Mouse (Mus musculus) MEL (cell line): ENCODE data around the gene Ttll8. TPM values are rescaled to one million over a fixed set of nuclear protein-coding genes. Genes with fewer than 3 reads are reported as not detected.

Source experiments
- DNase-seq: peaks from one replicate; pipeline ENCODE4 v3.0.0; 2011; ENCODE audit warnings: low read depth, low spot score
- H3K27ac ChIP-seq: 2 replicates; pipeline ENCODE4 v1.5.1; 2012; ENCODE audit warnings: low read depth, mild to moderate bottlenecking, control low read depth, low read length, moderate library complexity; ENCODE audit not compliant: control insufficient read depth
- H3K27me3 ChIP-seq, 2 experiments: fragments of 150-350 bp in 1 of 2; sonication (generic) in 1 of 2; 2 replicates each; pipeline ENCODE4 v1.6.1; 2012; ENCODE audit warnings: low read length in 2 of 2, mild to moderate bottlenecking in 2 of 2, improper control_type of control experiment in 1 of 2, moderate library complexity in 1 of 2; ENCODE audit not compliant: insufficient read depth in 2 of 2, control insufficient read depth in 1 of 2
- H3K36me3 ChIP-seq, 2 experiments: 2 replicates each; pipeline ENCODE4 v1.6.1; 2012 to 2014; ENCODE audit warnings: low read length in 2 of 2, improper control_type of control experiment in 1 of 2, inconsistent platforms in 1 of 2, mild to moderate bottlenecking in 1 of 2; ENCODE audit not compliant: insufficient read depth in 2 of 2, control insufficient read depth in 1 of 2
- H3K4me1 ChIP-seq, 2 experiments: fragments of 150-350 bp in 1 of 2; sonication (generic) in 1 of 2; 2 replicates each; pipeline ENCODE4 v1.6.1; 2012; ENCODE audit warnings: low read length in 2 of 2, improper control_type of control experiment in 1 of 2, mild to moderate bottlenecking in 1 of 2; ENCODE audit not compliant: insufficient read depth in 2 of 2, control insufficient read depth in 1 of 2
- H3K4me3 ChIP-seq, 2 experiments: fragments of 150-350 bp in 1 of 2; sonication (generic) in 1 of 2; 2 replicates each; pipeline ENCODE4 v1.5.1; 2012; ENCODE audit warnings: low read depth in 2 of 2, low read length in 2 of 2, mild to moderate bottlenecking in 2 of 2, moderate library complexity in 2 of 2, control low read depth in 1 of 2, improper control_type of control experiment in 1 of 2; ENCODE audit not compliant: control insufficient read depth in 1 of 2, insufficient read depth in 1 of 2
- H3K79me2 ChIP-seq: 2 replicates; pipeline ENCODE4 v1.6.1; 2012; ENCODE audit warnings: mild to moderate bottlenecking, low read length, moderate library complexity; ENCODE audit not compliant: control insufficient read depth, poor library complexity, insufficient read depth
- H3K9ac ChIP-seq: 2 replicates; pipeline ENCODE4 v1.6.1; 2012; ENCODE audit warnings: low read depth, mild to moderate bottlenecking, control low read depth, low read length, moderate library complexity; ENCODE audit not compliant: control insufficient read depth, poor library complexity, severe bottlenecking
- H3K9me3 ChIP-seq: fragments of 150-350 bp; sonication (generic); replicated peaks from 2 replicates; pipeline ENCODE4 v1.6.1; 2012; ENCODE audit warnings: mild to moderate bottlenecking, low read length, improper control_type of control experiment, moderate library complexity; ENCODE audit not compliant: insufficient read depth
- CHD1 ChIP-seq: IDR thresholded peaks from 2 replicates; pipeline ENCODE4 v1.6.1; 2012; ENCODE audit warnings: low read depth, mild to moderate bottlenecking, inconsistent platforms, low read length, improper control_type of control experiment
- CHD2 ChIP-seq: IDR thresholded peaks from 2 replicates; pipeline ENCODE4 v1.6.1; 2011; ENCODE audit warnings: low read length, improper control_type of control experiment
- EP300 ChIP-seq, 2 experiments: IDR thresholded peaks; 2 replicates each; pipeline ENCODE4 v1.6.1; 2011; ENCODE audit warnings: improper control_type of control experiment in 2 of 2, low read length in 2 of 2, low read depth in 1 of 2, mild to moderate bottlenecking in 1 of 2
- ETS1 ChIP-seq: IDR thresholded peaks from 2 replicates; pipeline ENCODE4 v1.6.1; 2012; ENCODE audit warnings: low read depth, mild to moderate bottlenecking, inconsistent platforms, low read length, improper control_type of control experiment, moderate library complexity
- HCFC1 ChIP-seq: IDR thresholded peaks from 2 replicates; pipeline ENCODE4 v1.6.1; 2012; ENCODE audit warnings: low read depth, mild to moderate bottlenecking, inconsistent platforms, low read length, improper control_type of control experiment, moderate library complexity
- JUND ChIP-seq: IDR thresholded peaks from 2 replicates; pipeline ENCODE4 v1.6.1; 2011; ENCODE audit warnings: low read depth, mild to moderate bottlenecking, improper control_type of control experiment, low read length
- KAT2A ChIP-seq: conservative IDR thresholded peaks from 2 replicates; pipeline ENCODE4 v1.6.1; 2012; ENCODE audit warnings: low read depth, low read length, improper control_type of control experiment, inconsistent platforms
- MAFK ChIP-seq: IDR thresholded peaks from 2 replicates; pipeline ENCODE4 v1.6.1; 2011; ENCODE audit warnings: low read depth, mild to moderate bottlenecking, low read length, improper control_type of control experiment, borderline replicate concordance
- MAX ChIP-seq: IDR thresholded peaks from 2 replicates; pipeline ENCODE4 v1.6.1; 2011; ENCODE audit warnings: low read length, improper control_type of control experiment
- MAZ ChIP-seq: IDR thresholded peaks from 2 replicates; pipeline ENCODE4 v1.6.1; 2012; ENCODE audit warnings: low read depth, mild to moderate bottlenecking, inconsistent platforms, low read length, improper control_type of control experiment
- MXI1 ChIP-seq: IDR thresholded peaks from 2 replicates; pipeline ENCODE4 v1.6.1; 2011; ENCODE audit warnings: mild to moderate bottlenecking, low read depth, low read length, improper control_type of control experiment
- MYB ChIP-seq: IDR thresholded peaks from 2 replicates; pipeline ENCODE4 v1.6.1; 2011; ENCODE audit warnings: mild to moderate bottlenecking, low read depth, low read length, improper control_type of control experiment
- RCOR1 ChIP-seq: IDR thresholded peaks from 2 replicates; pipeline ENCODE4 v1.6.1; 2012; ENCODE audit warnings: low read depth, mild to moderate bottlenecking, inconsistent platforms, low read length, improper control_type of control experiment
- SIN3A ChIP-seq: IDR thresholded peaks from 2 replicates; pipeline ENCODE4 v1.6.1; 2012; ENCODE audit warnings: low read length, improper control_type of control experiment, inconsistent platforms
- SMC3 ChIP-seq: IDR thresholded peaks from 2 replicates; pipeline ENCODE4 v1.6.1; 2011; ENCODE audit warnings: low read depth, low read length, improper control_type of control experiment
- TAL1 ChIP-seq: IDR thresholded peaks from 2 replicates; pipeline ENCODE4 v1.6.1; 2012; ENCODE audit warnings: mild to moderate bottlenecking, inconsistent platforms, low read length, moderate library complexity, mixed read lengths
- TBP ChIP-seq: IDR thresholded peaks from 2 replicates; pipeline ENCODE4 v1.8.0; 2011; ENCODE audit warnings: low read depth, low read length, improper control_type of control experiment
- TCF12 ChIP-seq: IDR thresholded peaks from 2 replicates; pipeline ENCODE4 v1.6.1; 2014; ENCODE audit warnings: low read depth, mild to moderate bottlenecking, inconsistent platforms, low read length, improper control_type of control experiment, moderate library complexity
- UBTF ChIP-seq: IDR thresholded peaks from 2 replicates; pipeline ENCODE4 v1.6.1; 2012; ENCODE audit warnings: low read depth, mild to moderate bottlenecking, inconsistent platforms, low read length, improper control_type of control experiment, moderate library complexity, borderline replicate concordance; ENCODE audit not compliant: insufficient read depth
- ZKSCAN1 ChIP-seq: IDR thresholded peaks from 2 replicates; pipeline ENCODE4 v1.6.1; 2012; ENCODE audit warnings: low read depth, mild to moderate bottlenecking, inconsistent platforms, low read length, improper control_type of control experiment, moderate library complexity
- polyA plus RNA-seq, 2 experiments: library from polyadenylated mRNA; stranded (reverse) in 1 of 2; unstranded in 1 of 2; fragments of >175 nt in 1 of 2; fragments of >200 nt in 1 of 2; gene quantifications; 2 replicates each; pipeline versions ENCODE4 v1.2.1 to v1.2.4; 2012; ENCODE audit warnings: low replicate concordance in 2 of 2, low read depth in 1 of 2; ENCODE audit not compliant: insufficient read length in 2 of 2, insufficient read depth in 1 of 2, missing spikeins in 1 of 2
- total RNA-seq: library from RNA; depleted of rRNA; stranded (reverse); fragments of 300-350 nt; gene quantifications from 2 replicates; pipeline ENCODE4 v1.2.3, GENCODE M21; 2012

Ttll8 gene
- total and polyA plus RNA-seq, 3 experiments: not detected

DNA sequence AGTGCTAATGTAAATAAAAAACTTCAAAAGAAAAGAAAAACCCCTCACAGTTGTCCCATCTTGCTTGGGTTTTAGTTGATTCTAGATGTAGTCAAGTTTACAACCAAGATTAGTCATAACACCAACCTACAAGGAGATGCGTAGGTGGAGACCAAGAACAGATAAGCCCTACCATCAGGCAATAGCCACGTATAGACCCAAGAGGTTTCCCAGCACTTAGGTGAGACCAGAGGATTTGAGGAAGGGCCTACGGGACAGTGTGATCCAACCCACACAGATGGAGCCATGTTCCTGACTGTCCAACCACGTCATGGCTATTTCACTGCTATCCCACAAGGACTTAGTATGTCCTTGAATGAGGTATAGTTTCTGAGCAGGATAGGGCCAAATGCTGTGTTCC, 18.1 kb upstream of the Ttll8 start:
- no peaks in the 10 kb centered on the region for H3K9me3 ChIP-seq
- H3K4me3 ChIP-seq: no peak overlapping the region
- no peaks in the 10 kb centered on the region; a peak in 1 of 4 replicates for H3K27me3 ChIP-seq
- no peak for DNase-seq
- H3K9ac ChIP-seq: no peak overlapping the region
- no peaks in the 10 kb centered on the region; a peak in 1 of 4 replicates for H3K4me1 ChIP-seq
- H3K79me2 ChIP-seq: no peaks in the 10 kb centered on the region
- no peak overlapping the region for H3K27ac ChIP-seq
- TF ChIP-seq MAFK: no peak
- TF ChIP-seq MXI1: no peak
- TF ChIP-seq MYB: no peak
- TF ChIP-seq HCFC1: no peak
- no peaks in the 10 kb centered on the region for H3K36me3 ChIP-seq

DNA sequence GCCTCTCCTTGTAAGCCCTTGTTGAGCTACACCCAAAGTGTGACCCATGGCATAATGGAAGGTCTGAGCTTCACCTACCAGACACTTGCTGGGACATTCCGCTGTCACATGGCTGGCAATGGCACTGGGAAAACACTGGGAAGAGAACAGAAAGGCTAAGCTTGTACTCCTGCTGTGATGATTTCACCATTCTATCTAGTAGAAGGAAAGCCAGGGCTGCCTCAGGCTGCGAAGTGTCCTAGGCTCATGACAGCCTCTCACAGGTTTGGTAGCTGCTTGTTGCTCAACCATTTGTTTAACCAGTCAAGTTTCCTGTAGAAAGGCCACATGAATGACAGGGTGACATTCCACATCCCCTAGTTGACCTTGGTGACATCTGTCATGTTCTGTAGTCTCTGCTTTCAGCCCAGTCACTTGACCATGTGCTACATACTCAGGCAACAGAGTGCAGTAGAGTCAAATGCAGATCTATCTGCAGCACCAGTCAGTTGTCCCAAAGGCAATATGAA, 9.9 kb upstream of the Ttll8 start:
- H3K27me3 ChIP-seq: peaks cover 5 to 7% of the 10 kb centered on the region in 2 experiments
- no peak overlapping the region for H3K9ac ChIP-seq
- no peak overlapping the region for H3K27ac ChIP-seq
- H3K4me1 ChIP-seq: no peaks in the 10 kb centered on the region
- TF ChIP-seq EP300 (IDR thresholded peaks at IDR 0.05; ENCODE audit: low read depth in 1 of 2, low read length in 2 of 2) (no peak), MAFK (no peak)
- H3K9me3 ChIP-seq: no peaks in the 10 kb centered on the region
- no peak overlapping the region for H3K4me3 ChIP-seq
- no peaks in the 10 kb centered on the region for H3K36me3 ChIP-seq
- H3K79me2 ChIP-seq: no peaks in the 10 kb centered on the region
- no peak for DNase-seq

DNA sequence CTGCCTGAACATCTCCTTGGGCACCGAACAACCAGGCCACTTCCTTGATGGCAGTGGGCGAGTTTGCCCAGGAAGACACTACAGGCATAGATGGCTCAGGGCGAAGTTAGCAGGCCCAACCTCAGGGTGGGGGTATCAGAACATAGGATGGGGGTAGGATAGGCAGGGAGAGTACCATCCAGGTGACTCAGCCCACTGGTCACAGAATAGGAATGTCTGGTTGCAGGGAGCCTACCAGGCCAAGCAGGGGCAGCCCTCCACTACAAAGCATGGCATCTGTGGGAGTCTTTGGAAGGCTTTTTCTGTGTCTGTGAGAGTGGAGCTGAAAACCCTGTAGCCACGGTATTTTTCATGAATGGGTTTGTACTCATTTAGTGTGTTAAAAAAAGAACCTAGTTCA, 3.3 kb upstream of the Ttll8 start:
- H3K79me2 ChIP-seq: no peaks in the 10 kb centered on the region
- no peak overlapping the region for H3K27ac ChIP-seq
- DNase-seq: no peak
- peaks cover 11 to 17% of the 10 kb centered on the region in 2 experiments for H3K27me3 ChIP-seq
- TF ChIP-seq ETS1 (no peak), ZKSCAN1 (no peak), CHD1 (no peak), UBTF (no peak), RCOR1 (no peak), HCFC1 (no peak), KAT2A (no peak), MAFK (no peak), MXI1 (no peak), TBP (no peak), JUND (no peak), TCF12 (no peak), SMC3 (no peak), CHD2 (no peak), MAZ (no peak), TAL1 (no peak), MAX (no peak), SIN3A (no peak)
- H3K4me3 ChIP-seq: no peak overlapping the region
- H3K9ac ChIP-seq: no peak overlapping the region
- H3K4me1 ChIP-seq: no peaks in the 10 kb centered on the region
- no peaks in the 10 kb centered on the region for H3K36me3 ChIP-seq
- H3K9me3 ChIP-seq: no peaks in the 10 kb centered on the region
